Mouse (Mus musculus) embryonic facial prominence, embryonic 13.5 days (tissue): ENCODE measurements around the gene Smpd3. TPM values are rescaled to one million over a fixed set of nuclear protein-coding genes. Genes with fewer than 3 reads are reported as not detected.
A peak's percentile ranks its signal among the peaks of the same experiment; 100 is the strongest.
"Not testable (repeated sequence)": the region's sequence is repeated elsewhere in the genome, so short reads cannot be mapped to it uniquely, and the experiment has no call there.

Experiments
- ATAC-seq: fragments of 200-750 bp; cut with Nextera tagmentation; 2 replicates; pipeline ENCODE4 v1.8.0; 2017; ENCODE audit warnings: low read depth; ENCODE audit not compliant: insufficient number of reproducible peaks, insufficient read depth, low FRiP score, low TSS enrichment
- H3K27ac ChIP-seq: fragments of 300-500 bp; sonication (generic); 2 replicates; pipeline ENCODE4 v1.5.1; 2015; ENCODE audit warnings: moderate library complexity, mild to moderate bottlenecking, inconsistent platforms
- H3K27me3 ChIP-seq: fragments of 300-500 bp; sonication (generic); 2 replicates; pipeline ENCODE4 v1.6.1; 2015; ENCODE audit warnings: mild to moderate bottlenecking, inconsistent platforms
- H3K36me3 ChIP-seq: fragments of 300-500 bp; sonication (generic); 2 replicates; pipeline ENCODE4 v1.6.1; 2015; ENCODE audit warnings: mild to moderate bottlenecking, inconsistent platforms
- H3K4me1 ChIP-seq: fragments of 300-500 bp; sonication (generic); 2 replicates; pipeline ENCODE4 v1.6.1; 2015; ENCODE audit warnings: inconsistent platforms
- H3K4me2 ChIP-seq: fragments of 300-500 bp; sonication (generic); 2 replicates; pipeline ENCODE4 v1.6.1; 2015; ENCODE audit warnings: moderate library complexity, mild to moderate bottlenecking, inconsistent platforms
- H3K4me3 ChIP-seq: fragments of 300-500 bp; sonication (generic); 2 replicates; pipeline ENCODE4 v1.5.1; 2015; ENCODE audit warnings: mild to moderate bottlenecking, inconsistent platforms
- H3K9ac ChIP-seq: fragments of 300-500 bp; sonication (generic); 2 replicates; pipeline ENCODE4 v1.6.1; 2015; ENCODE audit warnings: mild to moderate bottlenecking, inconsistent platforms
- H3K9me3 ChIP-seq: fragments of 300-500 bp; sonication (generic); 2 replicates; pipeline ENCODE4 v1.6.1; 2016; ENCODE audit warnings: inconsistent platforms
- WGBS: fragments of 180-500 bp; shearing (Covaris S2); methylation state at CpG from one replicate; pipeline ENCODE4 v1.1.7; 2015; ENCODE audit warnings: mixed read lengths; 5-methylcytosine and 5-hydroxymethylcytosine counted together
- polyA plus RNA-seq: library from polyadenylated mRNA; unstranded; fragments of >200 nt; fragmentation: Nextera tagmentation; extraction: Ambion mirVana; gene quantifications from 2 replicates; pipeline ENCODE4 v1.2.1, GENCODE M21; 2015

Smpd3 gene
- polyA plus RNA-seq, 1 experiment from 2014 or later, result 19.5 TPM

DNA sequence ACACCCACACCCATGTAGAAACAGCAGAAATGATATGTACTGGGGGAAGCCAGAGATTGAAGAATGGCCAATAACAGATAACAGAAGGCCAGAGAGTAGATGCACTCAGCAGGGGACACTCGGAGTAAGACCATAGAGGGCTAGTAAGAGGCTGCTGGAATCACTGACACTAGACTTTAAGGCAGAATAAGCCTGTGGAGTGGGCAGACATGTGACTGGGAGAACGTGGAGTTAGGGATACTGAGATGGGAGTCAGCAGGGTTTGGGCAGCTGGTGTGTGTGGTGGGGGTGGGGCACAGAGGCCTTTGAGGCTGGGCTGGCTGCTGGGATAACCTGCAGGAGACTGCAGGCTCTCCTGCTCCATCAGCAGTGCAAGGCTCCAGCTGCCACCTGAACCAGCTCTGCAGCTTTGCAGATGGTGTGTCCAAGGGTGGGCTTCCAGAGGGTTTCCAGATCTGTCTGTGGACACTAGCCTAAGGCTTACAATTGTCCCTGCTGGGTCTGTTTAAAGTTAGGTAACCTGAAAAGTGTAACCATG, 31.0 kb downstream of the Smpd3 start:
- H3K9ac ChIP-seq, H3K27ac ChIP-seq, H3K4me2 ChIP-seq, H3K27me3 ChIP-seq, H3K9me3 ChIP-seq, H3K4me1 ChIP-seq, H3K36me3 ChIP-seq, H3K4me3 ChIP-seq, ATAC-seq: not testable (repeated sequence)
- WGBS, result 47% methylated on average over 2 of the region's 2 CpGs

- Histone ChIP-seq H3K9ac (no peak overlapping the region), H3K27me3 (no peaks in the 10 kb centered on the region), H3K4me3 (no peak overlapping the region), H3K4me1 (no peaks in the 10 kb centered on the region), H3K27ac (no peak overlapping the region), H3K9me3 (no peaks in the 10 kb centered on the region), H3K36me3 (no peaks in the 10 kb centered on the region), H3K4me2 (no peak overlapping the region)
- ATAC-seq, result no peak
- 90% methylated on average over 1 of the region's 1 CpGs for WGBS
Measured at GRCm38 (mm10) chr8:106306076-106306475, 31.7 kb downstream of the Smpd3 start.

DNA sequence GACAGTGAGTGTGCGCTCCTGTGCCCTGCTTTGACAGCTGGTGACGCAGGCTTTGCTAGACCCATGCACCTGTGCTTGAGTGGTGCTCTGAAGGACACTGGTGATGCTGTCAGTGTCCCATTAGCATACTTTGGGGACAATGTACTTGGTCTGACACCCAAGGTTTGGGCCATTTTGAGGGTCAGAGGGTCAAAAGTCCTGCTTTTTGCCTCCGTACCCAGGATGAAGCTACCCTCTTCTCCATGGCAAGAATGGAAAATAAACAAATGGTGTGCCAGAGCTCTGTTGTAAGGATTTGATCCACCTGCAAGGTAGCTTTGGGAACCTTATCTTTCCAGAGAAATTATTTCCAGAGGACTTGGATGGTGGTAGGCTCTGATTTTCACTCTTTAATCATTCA, 32.5 kb downstream of the Smpd3 start:
- Histone ChIP-seq H3K4me2 (no peak overlapping the region), H3K36me3 (no peaks in the 10 kb centered on the region), H3K4me3 (no peak overlapping the region), H3K9me3 (no peaks in the 10 kb centered on the region), H3K4me1 (peaks cover 3% of the 10 kb centered on the region; the same call in 1 of the 2 replicates), H3K27me3 (no peaks in the 10 kb centered on the region), H3K27ac (no peak overlapping the region), H3K9ac (no peak overlapping the region)
- WGBS, result 90% methylated on average over 3 of the region's 3 CpGs
- ATAC-seq, result no peak

- Histone ChIP-seq H3K9ac (no peak overlapping the region), H3K9me3 (no peaks in the 10 kb centered on the region), H3K36me3 (no peaks in the 10 kb centered on the region), H3K27ac (no peak overlapping the region), H3K4me2 (no peak overlapping the region), H3K4me3 (no peak overlapping the region), H3K27me3 (no peaks in the 10 kb centered on the region), H3K4me1 (peaks cover 3% of the 10 kb centered on the region; the same call in 1 of the 2 replicates)
- ATAC-seq, result no peak
- 74% methylated on average over 6 of the region's 6 CpGs for WGBS
Measured at GRCm38 (mm10) chr8:106304321-106304720, 33.5 kb downstream of the Smpd3 start.

- Histone ChIP-seq H3K9me3 (no peaks in the 10 kb centered on the region), H3K4me3 (no peak overlapping the region), H3K9ac (no peak overlapping the region), H3K4me1 (peaks cover 3% of the 10 kb centered on the region; the same call in 1 of the 2 replicates), H3K27me3 (no peaks in the 10 kb centered on the region), H3K36me3 (no peaks in the 10 kb centered on the region), H3K27ac (no peak overlapping the region; the same call in 1 of the 2 replicates), H3K4me2 (no peak overlapping the region)
- no peak for ATAC-seq
- 60% methylated on average over 9 of the region's 9 CpGs for WGBS
Measured at GRCm38 (mm10) chr8:106300739-106301715, 36.8 kb downstream of the Smpd3 start.

- H3K27me3 ChIP-seq, result no peaks in the 10 kb centered on the region
- no peak overlapping the region for H3K4me2 ChIP-seq
- no peaks in the 10 kb centered on the region for H3K9me3 ChIP-seq
- no peaks in the 10 kb centered on the region for H3K36me3 ChIP-seq
- no peak overlapping the region for H3K9ac ChIP-seq
- H3K4me3 ChIP-seq, result no peak overlapping the region
- WGBS, result 76% methylated on average over 3 of the region's 3 CpGs
- no peak overlapping the region for H3K27ac ChIP-seq
- ATAC-seq, result no peak
- peaks cover 3% of the 10 kb centered on the region; the same call in 1 of the 2 replicates for H3K4me1 ChIP-seq
Measured at GRCm38 (mm10) chr8:106299686-106300085, 38.1 kb downstream of the Smpd3 start.

DNA sequence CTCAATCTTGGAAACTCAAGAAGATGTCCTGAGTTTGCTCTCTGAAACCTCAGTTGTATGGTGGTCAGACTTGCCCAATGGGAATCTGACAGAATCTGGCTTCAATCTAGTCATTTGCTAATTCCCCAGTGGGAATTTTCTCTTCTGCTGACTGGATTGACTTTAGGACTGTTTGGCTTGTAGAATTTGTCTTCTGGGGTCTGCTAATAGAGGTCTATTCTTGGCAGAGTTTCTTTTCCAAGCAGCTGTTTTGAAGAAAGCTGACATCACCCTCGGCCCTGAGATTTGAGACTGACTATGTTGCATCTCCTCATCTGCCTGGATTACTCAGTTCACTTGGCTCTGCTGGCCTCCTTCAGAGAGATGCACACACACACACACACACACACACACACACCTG, 38.9 kb downstream of the Smpd3 start:
- WGBS, result 63% methylated on average over 1 of the region's 1 CpGs
- no peak for ATAC-seq

DNA sequence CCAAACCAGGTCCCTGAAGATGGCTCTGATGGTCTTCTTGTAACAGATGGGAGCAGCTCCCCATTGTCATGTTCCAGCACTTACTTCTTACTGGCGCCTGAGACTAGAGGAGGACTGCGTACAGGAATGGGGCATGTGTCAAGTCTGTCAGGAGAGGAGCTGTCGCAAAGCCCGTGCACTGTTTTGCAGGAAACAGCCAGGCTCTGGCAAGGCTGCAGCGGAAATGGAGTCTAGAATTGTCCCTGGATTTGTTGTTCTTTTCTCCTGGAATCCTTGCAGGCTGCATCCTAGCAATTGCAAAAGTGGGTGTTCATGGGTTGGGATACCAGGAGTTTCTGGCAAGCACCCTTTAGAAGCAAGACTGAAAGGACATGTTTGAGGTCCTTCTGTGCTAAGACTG, 39.5 kb downstream of the Smpd3 start:
- no peak for ATAC-seq
- H3K9ac ChIP-seq, result no peak overlapping the region
- no peaks in the 10 kb centered on the region for H3K9me3 ChIP-seq
- WGBS, result 70% methylated on average over 5 of the region's 5 CpGs
- H3K27ac ChIP-seq, result 0 out of 2 replicates have a peak overlapping the region, but pooled peaks have one; percentile 8
- no peak overlapping the region for H3K4me3 ChIP-seq
- no peaks in the 10 kb centered on the region for H3K36me3 ChIP-seq
- no peaks in the 10 kb centered on the region for H3K27me3 ChIP-seq
- H3K4me2 ChIP-seq, result no peak overlapping the region
- H3K4me1 ChIP-seq, result peaks cover 5% of the 10 kb centered on the region

More for the DNA sequence above, 38.9 kb downstream of the Smpd3 start:
- no peaks in the 10 kb centered on the region for H3K27me3 ChIP-seq
- H3K9ac ChIP-seq, result no peak overlapping the region
- no peaks in the 10 kb centered on the region for H3K9me3 ChIP-seq
- peaks cover 3% of the 10 kb centered on the region; the same call in 1 of the 2 replicates for H3K4me1 ChIP-seq
- H3K27ac ChIP-seq, result 0 out of 2 replicates have a peak overlapping the region, but pooled peaks have one; percentile 8
- no peak overlapping the region for H3K4me3 ChIP-seq
- no peak overlapping the region for H3K4me2 ChIP-seq
- no peaks in the 10 kb centered on the region for H3K36me3 ChIP-seq

DNA sequence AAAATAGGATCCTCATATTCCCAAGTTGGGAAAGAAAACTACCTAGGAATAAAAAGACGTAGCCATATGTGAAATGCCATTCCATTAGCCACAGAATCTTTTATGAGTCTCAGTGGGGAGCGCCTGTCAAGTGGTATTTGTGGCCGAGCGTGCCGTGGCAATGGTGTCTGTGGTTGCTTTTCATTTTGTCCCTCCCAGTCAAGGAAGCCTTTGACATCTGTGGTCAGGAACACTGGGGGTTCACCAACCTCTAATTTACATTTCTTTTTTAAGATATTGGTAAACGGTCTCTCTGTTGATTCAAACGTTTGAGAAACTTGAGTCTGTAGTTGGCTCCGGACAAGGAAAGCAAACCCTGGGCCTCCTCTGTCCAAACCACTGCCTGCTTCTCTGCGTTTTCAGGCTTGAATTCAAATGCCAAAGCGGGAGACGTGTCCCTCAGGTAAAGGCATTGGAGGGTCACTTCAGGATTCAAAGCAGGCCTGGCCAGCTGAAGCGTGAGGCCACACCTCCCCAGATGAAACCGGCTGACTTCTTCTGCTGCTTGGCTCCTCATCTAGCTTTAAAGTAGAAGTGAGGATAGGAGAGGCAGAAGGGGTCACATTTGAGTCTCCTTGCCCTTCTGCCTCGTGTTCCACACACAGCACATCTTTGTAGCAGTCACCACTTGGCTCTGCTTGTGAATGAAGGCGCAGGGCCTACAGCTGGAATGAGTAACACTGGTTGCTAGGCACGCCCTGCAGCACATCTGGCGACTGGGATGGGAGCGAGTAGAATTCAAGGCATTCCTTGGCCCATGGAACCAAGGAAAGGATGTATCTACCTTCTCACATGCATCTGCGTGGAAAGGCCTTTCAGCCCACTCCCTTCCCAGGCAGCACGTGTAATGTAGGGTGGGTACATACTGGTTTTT, 45.0 kb downstream of the Smpd3 start:
- Histone ChIP-seq H3K4me3 (no peak overlapping the region), H3K9ac (no peak overlapping the region), H3K4me2 (no peak overlapping the region), H3K4me1 (peaks cover 18% of the 10 kb centered on the region), H3K27ac (no peak overlapping the region), H3K27me3 (no peaks in the 10 kb centered on the region), H3K9me3 (no peaks in the 10 kb centered on the region), H3K36me3 (no peaks in the 10 kb centered on the region)
- 56% methylated on average over 20 of the region's 20 CpGs for WGBS
- ATAC-seq, result no peak

DNA sequence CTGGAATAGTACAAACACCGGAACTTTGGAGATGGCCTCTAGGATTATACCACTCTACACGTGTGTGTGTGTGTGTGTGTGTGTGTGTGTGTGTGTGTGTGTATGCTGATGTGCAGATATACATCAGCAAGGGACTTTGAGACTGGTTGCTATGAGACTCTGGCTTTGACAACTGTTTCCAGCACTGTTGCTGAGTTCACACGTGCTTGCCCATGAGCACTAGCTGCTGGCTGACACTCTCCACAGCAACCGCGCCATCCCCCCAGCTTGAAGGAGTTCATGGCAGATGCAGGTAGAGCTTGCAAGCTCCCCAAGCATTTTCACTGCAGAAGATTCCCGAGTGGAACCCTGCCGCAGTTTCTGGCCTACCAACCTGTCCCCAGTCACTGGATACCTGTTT, 48.3 kb downstream of the Smpd3 start:
- Histone ChIP-seq H3K36me3 (no peaks in the 10 kb centered on the region), H3K4me2 (no peak overlapping the region), H3K9me3 (no peaks in the 10 kb centered on the region), H3K4me3 (no peak overlapping the region), H3K27me3 (no peaks in the 10 kb centered on the region), H3K9ac (no peak overlapping the region), H3K27ac (no peak overlapping the region), H3K4me1 (peaks cover 18% of the 10 kb centered on the region)
- ATAC-seq, result no peak
- WGBS, result 54% methylated on average over 7 of the region's 7 CpGs

DNA sequence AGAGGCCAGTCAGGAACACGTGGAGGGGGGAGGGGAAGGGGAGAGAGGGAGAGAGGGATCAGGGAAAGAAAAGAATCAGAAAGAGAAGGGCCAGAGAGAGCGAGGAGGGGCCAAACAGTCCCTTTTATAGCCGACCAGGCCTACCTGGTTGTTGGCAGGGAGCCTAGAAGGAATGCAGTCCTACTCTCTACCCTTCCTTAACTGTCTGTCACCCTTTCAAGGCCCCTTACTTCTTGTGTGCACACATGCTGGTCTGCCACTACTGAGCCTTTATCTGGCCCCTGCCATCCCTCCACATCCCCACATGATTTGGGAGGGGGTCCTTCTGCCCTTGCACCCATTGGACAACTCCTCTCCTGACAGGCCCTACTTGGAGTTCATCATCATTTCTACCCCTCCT, 49.1 kb downstream of the Smpd3 start:
- ATAC-seq, result no peak
- H3K27me3 ChIP-seq, result no peaks in the 10 kb centered on the region
- H3K4me2 ChIP-seq, result no peak overlapping the region
- no peak overlapping the region for H3K4me3 ChIP-seq
- H3K9me3 ChIP-seq, result no peaks in the 10 kb centered on the region
- no peaks in the 10 kb centered on the region for H3K36me3 ChIP-seq
- no peak overlapping the region for H3K9ac ChIP-seq
- 29% methylated on average over 3 of the region's 3 CpGs for WGBS
- peaks cover 18% of the 10 kb centered on the region for H3K4me1 ChIP-seq
- no peak overlapping the region for H3K27ac ChIP-seq
